Mouse (Mus musculus) thymus, adult 2 months (tissue): ENCODE results near the gene Rspry1. TPM values are rescaled to one million over a fixed set of nuclear protein-coding genes. Genes with fewer than 3 reads are reported as not detected.
A peak's percentile ranks its signal among the peaks of the same experiment; 100 is the strongest.

ENCODE experiments used
- DNase-seq: peaks from one replicate; pipeline ENCODE4 v3.0.0; 2021
- H3K27ac ChIP-seq: fragments of 200-500 bp; 2 replicates; pipeline ENCODE4 v1.5.1; 2012; ENCODE audit warnings: low read length, control low read depth; ENCODE audit not compliant: control insufficient read depth, insufficient read depth
- H3K27me3 ChIP-seq: fragments of 200-500 bp; 2 replicates; pipeline ENCODE4 v1.6.1; 2012; ENCODE audit warnings: mild to moderate bottlenecking, low read length, moderate library complexity, mixed read lengths; ENCODE audit not compliant: control insufficient read depth, insufficient read depth
- H3K36me3 ChIP-seq: fragments of 200-500 bp; 2 replicates; pipeline ENCODE4 v1.6.1; 2012; ENCODE audit warnings: mild to moderate bottlenecking, low read length, moderate library complexity; ENCODE audit not compliant: control insufficient read depth, insufficient read depth
- H3K4me1 ChIP-seq: fragments of 200-500 bp; replicated peaks from 2 replicates; pipeline ENCODE4 v1.6.1; 2012; ENCODE audit warnings: low read length; ENCODE audit not compliant: control insufficient read depth, insufficient read depth
- H3K4me3 ChIP-seq: fragments of 200-500 bp; 2 replicates; pipeline ENCODE4 v1.5.1; 2012; ENCODE audit warnings: mild to moderate bottlenecking, low read length, control low read depth, moderate library complexity; ENCODE audit not compliant: control insufficient read depth, insufficient read depth
- CTCF ChIP-seq: fragments of 200-500 bp; IDR thresholded peaks from 2 replicates; pipeline ENCODE4 v1.5.1; 2012; ENCODE audit warnings: mild to moderate bottlenecking, control low read depth, low read length, moderate library complexity, borderline replicate concordance; ENCODE audit not compliant: control insufficient read depth, poor library complexity, insufficient read depth; ENCODE audit errors: extremely low read depth
- POLR2A ChIP-seq: fragments of 200-500 bp; IDR thresholded peaks from 2 replicates; pipeline ENCODE4 v1.6.1; 2012; ENCODE audit warnings: mild to moderate bottlenecking, low read length, control low read depth, moderate library complexity; ENCODE audit not compliant: control insufficient read depth, poor library complexity, insufficient read depth; ENCODE audit errors: extremely low read depth
- WGBS: fragments of 180-500 bp; shearing (Covaris S2); methylation state at CpG from one replicate; pipeline ENCODE4 v1.1.7; 2018; 5-methylcytosine and 5-hydroxymethylcytosine counted together
- polyA plus RNA-seq: library from polyadenylated mRNA; depleted of rRNA; stranded (reverse); fragments of >200 nt; gene quantifications from 2 replicates; pipeline ENCODE4 v1.2.3, GENCODE M21; 2012

Rspry1 gene
- polyA plus RNA-seq, 1 experiment = 14.9 TPM

GRCm38 (mm10) chr8:94680414-94680813 is 78.7 kb downstream of the Rspry1 start:
- H3K4me3 ChIP-seq = no peak overlapping the region
- no peak overlapping the region for H3K27ac ChIP-seq
- no peaks in the 10 kb centered on the region for H3K4me1 ChIP-seq
- H3K27me3 ChIP-seq = no peaks in the 10 kb centered on the region
- 97% methylated on average over 3 of the region's 3 CpGs for WGBS
- no peaks in the 10 kb centered on the region for H3K36me3 ChIP-seq
- TF ChIP-seq POLR2A (no peak), CTCF (no peak)
- no peak for DNase-seq

DNA sequence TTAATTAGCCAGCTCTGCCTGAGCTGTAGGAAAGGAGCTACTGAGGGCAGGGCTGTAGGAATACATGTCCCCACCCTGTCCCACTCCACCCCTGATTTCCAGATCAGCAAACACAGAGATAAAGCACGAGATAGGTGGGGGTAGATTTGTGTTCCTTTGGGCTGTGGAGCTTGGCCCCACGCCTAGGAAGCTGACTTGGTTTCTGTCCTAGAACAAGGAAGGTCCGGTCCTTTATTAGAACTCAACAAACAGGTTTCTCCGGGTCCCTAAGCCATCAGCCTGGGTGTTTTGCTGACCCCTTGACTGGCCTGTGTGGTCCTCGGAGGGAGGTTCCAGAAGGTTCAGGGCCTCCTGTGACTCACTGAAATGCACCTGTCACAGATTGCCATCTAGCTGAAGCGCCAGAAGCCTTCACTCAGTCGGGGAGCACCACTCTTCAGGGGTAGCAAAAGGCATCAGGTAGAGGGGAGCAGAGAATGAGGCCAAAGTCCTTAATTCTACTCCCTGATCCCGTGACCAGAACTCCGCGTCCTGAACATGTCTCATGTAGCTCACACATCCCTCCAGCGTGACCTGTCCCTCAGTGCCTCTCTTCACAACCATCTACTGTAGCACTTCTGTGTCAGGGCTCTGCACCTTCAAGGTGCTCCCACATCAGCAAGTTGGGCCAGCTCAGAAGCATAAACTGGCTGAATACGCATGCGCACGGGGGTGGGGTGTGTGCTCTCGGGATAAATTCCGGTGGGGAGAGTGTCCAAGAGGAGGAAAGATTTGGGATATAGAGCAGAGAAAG is 81.2 kb downstream of the Rspry1 start:
- Histone ChIP-seq H3K4me1 (no peaks in the 10 kb centered on the region), H3K4me3 (no peak overlapping the region), H3K36me3 (no peaks in the 10 kb centered on the region), H3K27ac (no peak overlapping the region), H3K27me3 (no peaks in the 10 kb centered on the region)
- no peak for TF ChIP-seq CTCF
- TF ChIP-seq POLR2A = no peak
- 89% methylated on average over 16 of the region's 16 CpGs for WGBS
- DNase-seq = no peak

- Histone ChIP-seq H3K4me1 (no peaks in the 10 kb centered on the region), H3K27ac (no peak overlapping the region), H3K27me3 (no peaks in the 10 kb centered on the region), H3K4me3 (no peak overlapping the region), H3K36me3 (no peaks in the 10 kb centered on the region)
- 90% methylated on average over 4 of the region's 4 CpGs for WGBS
- TF ChIP-seq CTCF = no peak
- no peak for TF ChIP-seq POLR2A
- no peak for DNase-seq
These were observed 82.5 kb downstream of the Rspry1 start for GRCm38 (mm10) chr8:94684287-94684686.

DNA sequence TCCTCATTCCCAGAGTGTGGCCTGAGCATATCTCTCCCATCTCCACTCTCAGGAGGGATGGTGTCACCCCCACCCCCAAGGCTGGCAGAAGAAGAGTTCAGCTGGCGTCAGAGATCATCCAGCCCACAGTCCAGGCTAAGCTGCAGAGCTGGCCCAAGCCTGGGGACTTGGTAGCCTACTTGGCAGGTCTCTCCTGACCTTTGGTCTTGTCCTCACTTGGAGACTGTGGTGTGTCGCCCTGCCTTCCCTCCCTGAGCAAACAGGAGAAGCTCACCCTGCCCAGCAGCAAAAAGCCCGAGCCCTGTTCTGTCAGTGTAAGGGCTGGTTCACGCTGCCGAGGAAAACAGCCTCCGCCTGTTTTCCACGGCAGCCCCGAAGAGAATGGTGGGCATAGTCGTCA is 84.2 kb downstream of the Rspry1 start:
- no peaks in the 10 kb centered on the region for H3K36me3 ChIP-seq
- H3K27me3 ChIP-seq = no peaks in the 10 kb centered on the region
- no peak overlapping the region for H3K27ac ChIP-seq
- no peak for DNase-seq
- H3K4me3 ChIP-seq = no peak overlapping the region
- 95% methylated on average over 9 of the region's 9 CpGs for WGBS
- TF ChIP-seq POLR2A = no peak
- no peak for TF ChIP-seq CTCF
- no peaks in the 10 kb centered on the region for H3K4me1 ChIP-seq

DNA sequence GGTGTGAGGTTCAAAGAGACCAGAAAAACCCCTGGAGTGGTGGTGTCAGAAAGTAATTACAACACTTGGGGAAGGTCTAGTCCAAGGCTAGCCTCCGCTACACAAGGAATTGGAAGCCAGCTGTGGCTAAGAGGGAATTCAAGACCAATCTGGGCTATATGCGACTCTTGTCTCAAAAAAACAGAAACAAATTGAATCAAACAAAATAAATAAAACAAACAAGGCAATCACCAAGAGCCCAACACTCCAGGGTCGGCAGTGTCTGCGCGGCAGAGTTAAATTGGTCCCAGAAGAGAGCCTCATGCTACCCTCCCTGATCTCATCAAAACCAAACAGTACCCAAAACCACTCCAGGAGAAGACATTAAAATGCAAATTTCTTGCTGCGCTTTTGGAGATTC is 93.0 kb downstream of the Rspry1 start:
- Histone ChIP-seq H3K4me1 (peaks cover 12% of the 10 kb centered on the region), H3K27ac (no peak overlapping the region), H3K27me3 (peaks cover 8% of the 10 kb centered on the region; the same call in 1 of the 2 replicates), H3K36me3 (no peaks in the 10 kb centered on the region), H3K4me3 (no peak overlapping the region)
- 23% methylated on average over 6 of the region's 6 CpGs for WGBS
- DNase-seq = no peak
- TF ChIP-seq CTCF = no peak
- TF ChIP-seq POLR2A = no peak

- Histone ChIP-seq H3K27ac (no peak overlapping the region), H3K27me3 (peaks cover 8% of the 10 kb centered on the region; the same call in 1 of the 2 replicates), H3K36me3 (no peaks in the 10 kb centered on the region), H3K4me3 (peak overlapping the region; percentile 14), H3K4me1 (peaks cover 12% of the 10 kb centered on the region)
- WGBS = 6% methylated on average over 31 of the region's 31 CpGs
- no peak for TF ChIP-seq CTCF
- TF ChIP-seq POLR2A = no peak
- DNase-seq = no peak
These were observed 93.7 kb downstream of the Rspry1 start for GRCm38 (mm10) chr8:94695341-94695993.
